Mouse (Mus musculus): ENCODE results near the gene Hlx.

- TF ChIP-seq CTCF (IDR thresholded peaks at IDR 0.05; ENCODE audit: extremely low read depth, insufficient read length, insufficient replicate concordance, low read depth, low read length), result no peak
- no peak for TF ChIP-seq POLR2A (IDR thresholded peaks at IDR 0.05; ENCODE audit: low read depth, low read length)
These were observed 42.9 kb upstream of the Hlx start for GRCm38 (mm10) chr1:184775289-184775688.

Data from small intestine, adult 2 months (tissue).